Mouse (Mus musculus): Measurements from ENCODE around the gene Npepps. TPM values are rescaled to one million over a fixed set of nuclear protein-coding genes. Genes with fewer than 3 reads are reported as not detected.
"Not testable (repeated sequence)": the region's sequence is repeated elsewhere in the genome, so short reads cannot be mapped to it uniquely, and the experiment has no call there.

The Npepps gene
- polyA plus RNA-seq, 2 experiments, result 8.5 to 15.1 TPM

DNA sequence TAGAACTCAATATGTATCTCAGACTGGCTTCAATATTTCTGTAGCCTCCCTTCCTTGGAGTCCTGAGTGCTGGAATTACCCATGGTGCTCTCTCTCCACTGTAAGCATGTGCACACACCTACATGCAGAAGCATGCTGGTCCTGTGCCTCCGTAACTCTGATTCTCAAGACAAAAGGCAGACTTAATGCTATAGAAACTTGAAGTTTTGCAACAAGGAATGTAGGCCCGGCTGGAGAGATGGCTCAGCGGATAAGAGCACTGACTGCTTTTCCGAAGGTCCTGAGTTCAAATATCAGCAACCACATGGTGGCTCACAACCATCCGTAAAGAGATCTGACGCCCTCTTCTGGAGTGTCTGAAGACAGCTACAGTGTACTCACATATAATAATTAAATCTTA, 90.8 kb downstream of the Npepps start:
- peaks cover 18% of the 10 kb centered on the region for H3K36me3 ChIP-seq (replicated peaks; ENCODE audit: control insufficient read depth, insufficient read depth, low read depth)
- H3K9ac ChIP-seq (replicated peaks), result peak overlapping the region; percentile 62; the same call in 1 of the 2 replicates
- peaks cover 16 to 20% of the 10 kb centered on the region in 2 experiments for H3K4me1 ChIP-seq (replicated peaks; ENCODE audit: control insufficient read depth in 2 of 2, insufficient read depth in 2 of 2, low read length in 1 of 2)
- H3K9me3 ChIP-seq (ENCODE audit: control insufficient read depth, low read length); H3K27ac ChIP-seq; DNase-seq (ENCODE audit: low read depth in 3 of 3, low spot score in 3 of 3); H3K27me3 ChIP-seq (ENCODE audit: control insufficient read depth, insufficient read depth, low read length); ATAC-seq (ENCODE audit: insufficient read depth): not testable (repeated sequence)
- H3K4me2 ChIP-seq (ENCODE audit: low read depth), result peak overlapping the region; percentile 86
- H3K4me3 ChIP-seq (ENCODE audit: insufficient read depth in 1 of 2, low read depth in 2 of 2, low read length in 2 of 2), result peak overlapping the region in 1 of 2 experiments; percentile 65; a peak in 2 of 4 replicates
- TF ChIP-seq CTCF (IDR thresholded peaks at IDR 0.05; ENCODE audit: low read depth), result peak; percentile 26; the same call in 1 of the 2 replicates
- 69% methylated on average over 6 of the region's 6 CpGs for WGBS (ENCODE audit: insufficient replicate concordance)

DNA sequence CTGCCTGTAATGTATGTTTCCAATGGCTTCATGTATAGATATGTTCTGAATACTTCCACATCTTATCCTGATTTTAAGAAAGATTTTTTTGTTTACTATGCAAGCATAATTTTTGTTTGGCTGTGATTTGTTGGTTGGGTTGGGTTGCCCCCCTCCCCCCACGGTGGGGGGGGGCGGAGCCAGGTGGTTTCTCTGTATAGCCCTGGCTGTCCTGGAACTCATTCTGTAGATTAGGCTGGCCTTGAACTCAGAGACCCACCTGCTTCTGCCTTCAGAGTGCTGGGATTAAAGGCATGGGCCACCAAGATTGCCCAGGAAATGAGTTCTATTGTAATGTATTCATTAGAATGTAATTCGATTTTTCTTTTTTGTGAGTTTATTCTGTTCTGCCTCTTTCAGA, 91.2 kb downstream of the Npepps start:
- H3K27ac ChIP-seq, result peak overlapping the region; percentile 74; the same call in 1 of the 2 replicates

DNA sequence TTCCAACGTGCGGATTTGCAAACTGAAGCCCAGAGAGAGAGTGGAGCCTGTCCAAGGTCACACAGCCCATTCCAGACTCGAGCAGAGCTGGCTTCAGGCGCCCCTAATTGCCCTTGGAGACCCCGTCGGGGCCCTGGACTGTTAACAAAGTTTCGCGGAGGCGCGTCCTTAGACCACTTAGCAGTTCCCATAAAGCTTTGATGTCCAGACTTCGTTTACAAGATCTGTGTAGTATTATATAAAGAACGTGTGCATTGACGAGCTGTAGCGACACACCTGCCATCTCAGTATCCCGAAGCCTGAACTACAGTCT, 91.8 kb downstream of the Npepps start:
- WGBS (ENCODE audit: insufficient replicate concordance), result 2% methylated on average over 15 of the region's 15 CpGs
- peak overlapping the region; percentile 74 for H3K27ac ChIP-seq
- H3K4me1 ChIP-seq (replicated peaks; ENCODE audit: control insufficient read depth in 2 of 2, insufficient read depth in 2 of 2, low read length in 1 of 2), result peaks cover 20 to 22% of the 10 kb centered on the region in 2 experiments
- no peaks in the 10 kb centered on the region for H3K27me3 ChIP-seq (ENCODE audit: control insufficient read depth, insufficient read depth, low read length)
- no peak for ATAC-seq (ENCODE audit: insufficient read depth)
- no peaks in the 10 kb centered on the region for H3K9me3 ChIP-seq (ENCODE audit: control insufficient read depth, low read length)
- no peak for DNase-seq (ENCODE audit: low read depth in 3 of 3, low spot score in 3 of 3)
- H3K36me3 ChIP-seq (replicated peaks; ENCODE audit: control insufficient read depth, insufficient read depth, low read depth), result peaks cover 28% of the 10 kb centered on the region
- peak overlapping the region; percentile 62 for H3K9ac ChIP-seq (replicated peaks)
- H3K4me2 ChIP-seq (ENCODE audit: low read depth), result peak overlapping the region; percentile 86
- TF ChIP-seq EP300 (IDR thresholded peaks at IDR 0.05; ENCODE audit: low read depth) (0 out of 2 replicates have a peak, but pooled peaks have one; percentile 12), CTCF (IDR thresholded peaks at IDR 0.05; ENCODE audit: low read depth) (no peak)
- peak overlapping the region; percentile 65 to 71 for H3K4me3 ChIP-seq (ENCODE audit: insufficient read depth in 1 of 2, low read depth in 2 of 2, low read length in 2 of 2)

More for the DNA sequence above, 91.2 kb downstream of the Npepps start:
- H3K27me3 ChIP-seq (ENCODE audit: control insufficient read depth, insufficient read depth, low read length), result no peaks in the 10 kb centered on the region
- peaks cover 22% of the 10 kb centered on the region for H3K36me3 ChIP-seq (replicated peaks; ENCODE audit: control insufficient read depth, insufficient read depth, low read depth)
- peak overlapping the region; percentile 62 for H3K9ac ChIP-seq (replicated peaks)
- peak overlapping the region in 1 of 2 experiments; percentile 65; a peak in 2 of 4 replicates for H3K4me3 ChIP-seq (ENCODE audit: insufficient read depth in 1 of 2, low read depth in 2 of 2, low read length in 2 of 2)
- H3K4me1 ChIP-seq (replicated peaks; ENCODE audit: control insufficient read depth in 2 of 2, insufficient read depth in 2 of 2, low read length in 1 of 2), result peaks cover 18 to 22% of the 10 kb centered on the region in 2 experiments
- H3K4me2 ChIP-seq (ENCODE audit: low read depth), result peak overlapping the region; percentile 86
- WGBS (ENCODE audit: insufficient replicate concordance), result 23% methylated on average over 3 of the region's 3 CpGs
- DNase-seq (ENCODE audit: low read depth in 3 of 3, low spot score in 3 of 3), result no peak
- TF ChIP-seq EP300 (IDR thresholded peaks at IDR 0.05; ENCODE audit: low read depth) (no peak), CTCF (IDR thresholded peaks at IDR 0.05; ENCODE audit: low read depth) (no peak)
- no peak for ATAC-seq (ENCODE audit: insufficient read depth)
- H3K9me3 ChIP-seq (ENCODE audit: control insufficient read depth, low read length), result no peaks in the 10 kb centered on the region

DNA sequence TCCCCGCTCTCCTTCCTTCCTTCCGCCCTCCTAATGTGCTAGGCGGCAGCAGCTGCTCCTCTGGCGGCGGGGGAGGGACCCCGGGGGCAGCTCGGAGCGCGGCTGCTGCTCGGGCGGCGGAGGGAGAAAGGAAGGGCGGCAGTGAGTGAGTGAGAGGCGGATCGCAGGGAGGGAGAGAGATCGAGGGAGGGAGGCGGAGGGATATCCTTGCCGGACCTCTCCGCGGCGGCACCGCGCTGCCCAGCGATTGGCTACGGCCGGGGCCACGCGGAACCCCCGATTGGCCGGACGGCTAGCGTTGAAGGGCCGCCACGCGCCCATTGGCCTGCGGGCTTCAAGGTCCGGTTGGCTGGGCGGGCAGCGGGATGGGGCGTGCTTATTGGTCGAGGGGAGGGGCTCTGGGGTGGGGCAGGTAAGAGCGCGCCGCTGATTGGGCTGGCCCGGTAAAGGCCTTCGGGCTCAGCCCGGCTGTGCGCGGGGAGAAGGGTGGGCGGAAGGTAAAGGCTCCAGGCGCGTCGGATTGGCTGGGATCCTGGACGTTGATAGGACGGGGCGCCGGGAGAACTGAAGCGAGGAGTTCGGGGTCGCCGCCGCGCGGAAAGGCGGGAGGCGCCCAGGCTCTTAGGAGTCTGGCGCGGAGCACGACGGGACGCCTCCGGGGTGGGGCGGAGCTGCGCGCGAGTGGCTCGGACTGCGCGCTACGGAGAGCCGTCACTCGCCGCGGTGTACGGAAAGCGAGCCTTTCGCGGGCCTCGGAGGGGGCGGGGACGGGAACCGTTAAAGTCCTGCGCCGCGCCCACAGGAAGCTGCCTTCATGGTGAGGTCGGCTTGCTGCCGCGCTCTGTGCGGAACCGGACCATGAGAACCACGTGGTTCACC, 92.4 kb downstream of the Npepps start, which contains the start of gene Kpnb1:
Kpnb1 (minus strand) TSS at position 118 of the 879 bp plus-strand sequence.
- no peaks in the 10 kb centered on the region for H3K27me3 ChIP-seq (ENCODE audit: control insufficient read depth, insufficient read depth, low read length)
- TF ChIP-seq EP300 (IDR thresholded peaks at IDR 0.05; ENCODE audit: low read depth) (peak; percentile 49; the same call in 1 of the 2 replicates), CTCF (IDR thresholded peaks at IDR 0.05; ENCODE audit: low read depth) (no peak)
- H3K4me1 ChIP-seq (replicated peaks; ENCODE audit: control insufficient read depth in 2 of 2, insufficient read depth in 2 of 2, low read length in 1 of 2), result peaks cover 22% of the 10 kb centered on the region in 2 experiments
- peak; percentile 98 to 99 (median 99) for DNase-seq (ENCODE audit: low read depth in 3 of 3, low spot score in 3 of 3)
- H3K27ac ChIP-seq, result peak within 1 kb of the TSS; percentile 92
- peak within 1 kb of the TSS; percentile 98 for H3K4me2 ChIP-seq (ENCODE audit: low read depth)
- H3K9ac ChIP-seq (replicated peaks), result peak within 1 kb of the TSS; percentile 99
- no peaks in the 10 kb centered on the region for H3K9me3 ChIP-seq (ENCODE audit: control insufficient read depth, low read length)
- WGBS (ENCODE audit: insufficient replicate concordance), result under 1% methylated on average over 98 of the region's 101 CpGs
- H3K4me3 ChIP-seq (ENCODE audit: insufficient read depth in 1 of 2, low read depth in 2 of 2, low read length in 2 of 2), result peak within 1 kb of the TSS; percentile 94 to 98
- ATAC-seq (ENCODE audit: insufficient read depth), result peak; percentile 90
- peaks cover 34% of the 10 kb centered on the region for H3K36me3 ChIP-seq (replicated peaks; ENCODE audit: control insufficient read depth, insufficient read depth, low read depth)
